Mouse (Mus musculus): ENCODE data around the gene Cyb5r4.
"Not testable (repeated sequence)": the region's sequence is repeated elsewhere in the genome, so short reads cannot be mapped to it uniquely, and the experiment has no call there.

Cyb5r4 gene

GRCm38 (mm10) chr9:87021778-87022523 lies at the start of gene Cyb5r4:
TSS of gene Cyb5r4 (plus strand) at chr9:87022014.
- DNase-seq: peak; percentile 97

DNA sequence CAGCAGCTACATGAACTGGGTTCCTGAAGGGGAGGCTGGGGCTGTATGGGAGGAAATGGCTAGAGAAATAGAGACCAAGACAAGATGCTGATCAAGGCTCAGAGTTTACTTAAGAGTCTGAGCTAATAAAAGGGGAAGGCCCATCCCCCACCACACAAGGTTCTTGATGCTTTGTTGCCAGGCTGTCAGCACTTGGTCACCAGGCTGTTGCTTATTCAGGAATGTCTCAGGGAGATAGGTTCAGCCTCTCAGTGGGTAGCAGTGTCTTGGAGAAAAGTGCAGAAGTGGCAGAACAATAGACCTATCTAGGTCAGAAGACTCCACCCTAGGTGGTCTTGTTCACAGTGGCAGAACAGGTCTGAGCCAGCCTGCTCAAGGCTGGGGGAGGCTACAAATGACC lies 49.3 kb upstream of the Cyb5r4 start:
- not testable (repeated sequence) for DNase-seq

GRCm38 (mm10) chr9:86973562-86973961 lies 48.3 kb upstream of the Cyb5r4 start:
- DNase-seq: no peak

DNA sequence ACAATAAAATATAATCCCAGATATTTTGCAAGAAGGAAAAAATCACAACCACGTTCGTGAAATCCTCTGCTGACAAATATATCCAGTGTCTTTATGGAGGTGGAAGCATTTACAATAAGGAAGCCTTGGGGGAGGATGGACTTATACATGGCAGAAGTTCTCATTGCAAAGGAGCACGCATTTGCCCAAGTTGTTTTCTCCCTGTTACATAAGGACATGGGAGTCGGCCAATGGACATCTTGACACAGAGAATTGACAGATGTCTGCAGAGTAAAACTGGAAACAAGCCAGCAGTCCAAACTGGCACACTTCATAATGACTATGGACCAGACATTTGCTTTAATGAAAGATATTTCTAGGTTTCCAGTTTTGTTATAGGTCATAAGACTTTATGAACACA lies 44.9 kb upstream of the Cyb5r4 start:
- DNase-seq: no peak

DNA sequence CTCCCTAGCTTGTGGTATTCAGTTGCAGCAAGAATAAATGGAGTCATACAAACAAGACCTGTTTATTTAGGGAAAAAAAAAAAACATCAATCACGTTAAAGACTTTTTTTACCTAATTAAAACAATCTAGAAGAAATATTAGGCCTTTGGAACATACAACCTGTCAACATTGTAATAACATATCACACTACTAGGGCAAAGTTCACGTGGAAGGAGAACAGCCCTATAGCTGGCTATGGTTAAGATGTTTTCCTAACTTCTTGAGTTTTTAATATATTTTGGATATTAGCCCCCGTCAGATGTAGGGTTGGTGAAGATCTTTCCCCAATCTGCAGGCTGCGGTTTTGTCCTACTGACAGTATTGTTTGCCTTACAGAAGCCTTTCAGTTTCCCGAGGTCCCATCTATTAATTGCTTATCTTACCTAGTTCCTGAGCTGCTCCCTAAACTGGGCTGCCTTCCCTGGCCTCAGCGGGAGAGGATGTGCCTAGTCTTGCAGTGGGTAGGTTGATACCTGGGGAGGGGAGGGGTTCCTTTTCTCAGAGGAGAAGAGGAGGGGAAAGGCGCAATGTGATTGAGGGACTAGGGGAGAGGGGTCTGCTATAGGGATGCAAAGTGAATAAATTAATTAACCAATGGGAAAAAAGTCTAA lies 43.4 kb upstream of the Cyb5r4 start:
- no peak for DNase-seq

DNA sequence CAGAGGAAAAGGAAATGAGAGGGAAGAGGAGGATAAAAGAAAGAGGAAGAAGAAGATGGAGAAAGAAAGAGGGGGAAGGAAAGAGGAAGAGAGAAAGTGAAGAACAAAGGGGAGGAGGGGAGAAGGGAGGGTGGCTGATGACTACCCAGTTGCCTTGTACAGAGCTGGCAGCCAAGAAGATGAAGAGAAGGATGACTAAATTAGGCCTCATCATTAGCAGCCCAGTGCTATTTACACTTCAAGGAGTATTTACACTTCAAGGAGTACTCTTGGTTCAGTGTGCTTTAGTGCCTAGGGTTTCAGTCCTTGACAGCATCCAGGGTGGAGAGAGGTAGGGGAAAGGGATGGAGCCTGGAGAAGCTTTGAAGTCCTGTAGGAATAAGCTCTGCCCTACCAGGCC lies 41.8 kb upstream of the Cyb5r4 start:
- no peak for DNase-seq

DNA sequence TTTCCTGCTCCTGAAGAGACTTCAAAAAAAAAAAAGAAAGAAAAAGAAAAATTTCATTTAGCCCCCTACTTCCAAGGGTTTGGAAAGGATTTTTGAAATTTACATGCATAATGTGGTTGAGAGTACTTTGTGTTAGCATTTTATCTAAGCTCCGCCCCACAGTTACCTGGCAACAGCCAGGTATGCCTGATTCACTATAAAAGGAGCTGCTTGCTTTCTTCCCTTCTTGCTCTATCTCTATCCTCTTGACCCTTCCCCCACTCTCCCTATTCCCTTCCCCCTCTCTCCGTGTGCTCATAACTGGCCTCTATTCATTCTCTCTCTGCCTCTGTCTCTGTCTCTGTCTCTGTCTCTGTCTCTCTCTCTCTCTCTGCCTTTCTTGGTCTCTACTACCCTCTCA lies 40.9 kb upstream of the Cyb5r4 start:
- DNase-seq: no peak

GRCm38 (mm10) chr9:86981551-86981950 lies 40.3 kb upstream of the Cyb5r4 start:
- DNase-seq: no peak

DNA sequence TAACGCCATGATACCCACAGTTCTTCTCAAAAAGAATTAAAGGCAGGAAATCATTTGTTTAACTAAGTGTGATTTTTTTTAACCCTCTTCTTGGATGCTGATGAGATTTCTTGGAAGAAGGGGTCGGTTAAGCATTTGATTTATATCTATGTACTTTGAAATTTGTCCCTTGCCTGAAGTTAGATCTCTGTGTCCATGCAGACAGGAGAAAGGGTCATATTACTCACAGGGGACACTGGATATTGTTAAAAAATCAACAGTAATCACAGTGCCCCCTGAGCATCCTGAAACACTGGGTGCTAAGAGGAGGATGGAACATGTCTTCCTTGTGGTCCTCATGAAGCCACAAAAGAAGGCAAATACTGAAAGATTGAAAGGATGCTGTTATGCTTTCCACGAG lies 37.2 kb upstream of the Cyb5r4 start:
- no peak for DNase-seq

GRCm38 (mm10) chr9:86985105-86985504 lies 36.7 kb upstream of the Cyb5r4 start:
- DNase-seq: no peak

GRCm38 (mm10) chr9:86986703-86987296 lies 35.0 kb upstream of the Cyb5r4 start:
- no peak for DNase-seq

DNA sequence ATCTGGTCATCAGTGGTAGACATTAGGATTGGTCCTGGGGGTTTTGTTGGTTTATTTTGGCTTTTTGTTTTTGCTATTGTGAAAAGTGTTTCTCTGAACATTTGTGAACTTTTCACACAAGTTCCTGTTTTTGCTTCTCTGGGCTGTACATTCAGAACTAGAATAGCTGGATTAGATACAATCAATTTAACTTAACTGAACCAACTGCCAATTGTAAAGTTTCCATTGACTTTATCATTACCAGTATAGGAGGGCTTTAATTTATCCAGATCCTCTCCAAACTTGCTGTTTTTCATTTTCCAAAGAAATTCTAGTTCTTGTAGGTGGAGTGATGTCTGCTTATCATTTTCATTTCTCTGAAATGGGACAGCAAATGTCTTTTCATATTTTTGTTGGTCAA lies 32.0 kb upstream of the Cyb5r4 start:
- DNase-seq: no peak

GRCm38 (mm10) chr9:86991758-86992157 lies 30.1 kb upstream of the Cyb5r4 start:
- no peak for DNase-seq

DNA sequence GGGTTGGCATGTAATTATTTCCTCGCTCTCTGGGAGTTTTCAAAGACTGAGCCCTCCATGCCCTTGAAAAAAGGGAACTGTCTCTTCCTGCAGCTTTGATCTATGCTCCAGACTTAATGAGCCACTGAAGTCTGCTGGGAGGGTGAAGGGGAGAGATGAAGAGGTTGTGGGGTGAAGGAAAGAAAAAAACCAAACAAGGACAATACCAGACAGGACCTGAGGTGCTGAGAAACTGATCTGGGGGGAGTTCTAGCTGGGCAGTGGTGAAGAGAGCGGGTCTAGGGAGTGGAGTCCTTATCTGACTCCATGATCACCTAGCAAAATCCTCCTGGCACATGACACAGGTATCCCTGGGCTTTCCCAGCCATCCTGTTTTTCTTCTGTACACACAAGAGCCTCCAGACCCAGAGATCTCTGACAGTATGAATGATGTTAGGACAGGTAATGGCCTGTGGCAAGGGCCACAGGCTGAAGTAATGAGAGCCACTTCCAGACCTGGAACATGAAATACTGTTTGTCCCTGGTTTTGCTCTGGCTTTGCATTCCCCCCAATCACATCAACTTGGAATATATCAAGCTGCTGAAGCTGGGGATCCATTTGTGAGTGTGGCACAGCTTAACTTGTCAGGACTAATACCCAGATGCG lies 24.6 kb upstream of the Cyb5r4 start:
- DNase-seq: no peak

DNA sequence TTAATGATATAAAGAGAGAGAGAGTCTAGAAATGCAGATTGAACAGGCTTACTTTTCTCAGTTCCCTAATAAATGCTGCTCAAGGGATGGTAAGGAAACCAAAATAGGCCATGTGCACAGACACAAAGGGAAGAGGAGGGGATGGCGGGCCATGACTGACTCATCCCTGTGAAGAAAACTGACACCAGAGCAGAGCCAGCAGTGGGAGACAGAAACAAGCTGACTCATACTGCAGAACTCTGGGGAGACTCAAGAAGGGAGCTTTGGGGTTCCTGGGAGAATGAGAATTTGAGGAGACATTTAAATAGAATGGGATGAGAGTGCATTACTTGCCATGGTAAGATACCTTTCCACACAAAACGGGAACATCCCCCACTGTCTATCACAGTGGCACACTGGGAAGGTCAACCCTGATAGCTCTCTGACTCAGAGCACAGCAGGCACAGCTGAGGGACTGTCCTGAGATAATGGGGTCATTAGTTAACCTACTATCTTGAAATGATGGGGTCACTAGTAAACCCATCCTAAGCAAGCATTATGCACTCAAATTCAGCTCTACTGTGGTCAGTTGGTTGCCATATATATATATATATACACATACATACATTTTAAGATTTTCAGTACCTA lies 21.7 kb upstream of the Cyb5r4 start:
- DNase-seq: no peak

GRCm38 (mm10) chr9:87004701-87005434 lies 16.9 kb upstream of the Cyb5r4 start:
- DNase-seq: no peak

DNA sequence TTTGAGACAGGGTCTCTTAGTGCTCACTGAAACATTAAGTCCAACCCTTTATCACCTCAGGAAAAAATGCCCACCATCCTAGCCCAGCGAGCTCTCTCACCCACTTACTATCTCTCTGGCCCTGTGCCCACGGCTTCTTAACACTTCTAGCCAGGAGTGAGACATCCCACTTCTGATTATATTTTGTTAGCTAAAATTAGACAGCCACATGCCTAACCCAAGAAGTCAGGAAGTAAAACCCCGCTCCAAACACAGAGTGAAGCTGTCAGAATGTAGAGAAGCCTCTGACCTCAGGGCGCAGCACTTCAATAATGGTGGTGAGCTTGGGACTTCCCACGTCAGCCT lies 16.4 kb upstream of the Cyb5r4 start:
- DNase-seq: no peak

GRCm38 (mm10) chr9:87008507-87008906 lies 13.3 kb upstream of the Cyb5r4 start:
- no peak for DNase-seq

- DNase-seq: no peak
Measured at GRCm38 (mm10) chr9:87008919-87009318, 12.9 kb upstream of the Cyb5r4 start.

DNA sequence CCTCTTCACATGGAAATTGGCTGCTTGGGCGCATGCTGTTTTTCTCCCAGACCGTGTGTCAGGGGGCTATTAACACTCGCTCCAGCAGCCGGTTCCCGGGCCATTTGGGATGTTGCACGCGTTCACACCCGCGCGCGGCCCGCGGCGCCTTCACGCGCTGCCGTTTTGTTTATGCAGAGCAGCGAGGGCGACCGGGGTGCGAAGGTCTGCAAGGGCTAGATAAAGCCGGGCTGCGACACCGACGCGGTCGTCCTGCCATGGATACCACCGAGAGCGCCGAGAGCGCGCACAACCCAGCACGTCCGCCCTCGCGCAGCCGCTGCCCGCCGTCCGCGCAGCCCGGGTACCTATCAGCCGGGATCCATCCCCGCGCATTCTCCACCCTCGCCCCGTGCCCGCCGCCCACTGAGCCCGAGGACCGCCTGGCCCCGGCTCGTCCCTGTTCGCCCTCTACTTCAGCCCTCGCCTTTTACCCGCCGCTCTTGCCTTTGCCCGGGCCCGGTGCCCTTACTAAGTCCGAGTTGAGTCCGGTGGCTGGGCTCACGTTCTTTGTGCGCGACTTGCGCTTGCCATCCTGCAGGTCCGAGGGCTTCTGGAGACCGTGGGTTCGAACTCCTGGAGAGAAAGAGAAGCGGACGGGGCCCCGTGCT lies 6.4 kb upstream of the Cyb5r4 start, which contains the start of gene Ripply2:
Ripply2 (plus strand) TSS at position 250 of the 650 bp plus-strand sequence.
- peak; percentile 3 for DNase-seq

DNA sequence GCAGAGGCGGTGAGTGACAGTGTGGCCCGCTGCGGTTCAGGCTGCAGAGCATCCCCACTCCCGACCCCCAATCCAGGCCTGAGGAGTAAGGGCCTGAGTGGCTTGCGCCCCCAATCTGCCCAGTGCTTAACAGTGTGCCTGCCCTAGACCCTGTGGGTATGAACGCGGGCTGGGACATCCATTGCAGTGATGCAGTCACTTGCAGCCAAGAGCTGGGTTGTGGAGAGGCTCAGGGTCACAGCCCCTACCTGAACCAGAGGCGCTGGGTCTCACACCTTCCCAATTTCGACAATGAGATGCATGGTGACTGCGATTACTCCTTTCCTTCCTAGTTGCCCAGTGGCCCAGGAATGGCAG lies 5.9 kb upstream of the Cyb5r4 start:
- DNase-seq: no peak

- DNase-seq: no peak
Measured at GRCm38 (mm10) chr9:87025764-87026163, 4.0 kb downstream of the Cyb5r4 start.
